Mouse (Mus musculus) left cerebral cortex, postnatal 36 days (tissue): Measurements from ENCODE around the gene 9830107B12Rik. TPM values are rescaled to one million over a fixed set of nuclear protein-coding genes. Genes with fewer than 3 reads are reported as not detected.

Experiments used
- DNase-seq, 2 experiments: peaks; one replicate each; pipeline ENCODE4 v3.0.0; 2021 to 2022; ENCODE audit warnings: low spot score in 2 of 2, mixed read lengths in 1 of 2
- intact Hi-C: fragments of 180-260 bp; cut with DNase I; formaldehyde crosslinking; loops from one replicate; pipeline ENCODE4 v1.15.1; 2025
- total RNA-seq, 2 experiments: library from RNA; stranded (reverse); gene quantifications; 2 replicates each; pipeline ENCODE4 v1.2.3; 2021

Gene 9830107B12Rik
- total RNA-seq, 2 experiments from 2014 or later: not detected

GRCm38 (mm10) chr17:48096321-48096720, 49.7 kb downstream of the 9830107B12Rik start:
- intact Hi-C loops: loop anchor here (5.0 kb wide), 1 partner anchor 174 kb away; the partner anchor contains the start of gene Foxp4
- DNase-seq: no peak

GRCm38 (mm10) chr17:48095718-48096121, 50.3 kb downstream of the 9830107B12Rik start:
- no peak for DNase-seq
- intact Hi-C loops: loop anchor here (5.0 kb wide), 1 partner anchor 173 kb away; the partner anchor contains the start of gene Foxp4

- no peak for DNase-seq
- intact Hi-C loops: loop anchor here (5.0 kb wide), 1 partner anchor 173 kb away; the partner anchor contains the start of gene Foxp4
These were observed 51.0 kb downstream of the 9830107B12Rik start for GRCm38 (mm10) chr17:48094820-48095680.

- no peak for DNase-seq
- intact Hi-C loops: no loop called here
These were observed 52.7 kb downstream of the 9830107B12Rik start for GRCm38 (mm10) chr17:48093286-48093817.

- intact Hi-C loops: no loop called here
- no peak for DNase-seq
These were observed 55.8 kb downstream of the 9830107B12Rik start for GRCm38 (mm10) chr17:48090305-48090704.

GRCm38 (mm10) chr17:48089446-48089845, 56.6 kb downstream of the 9830107B12Rik start:
- DNase-seq: no peak
- intact Hi-C loops: no loop called here

GRCm38 (mm10) chr17:48089019-48089418, 57.0 kb downstream of the 9830107B12Rik start, which contains the start of gene 1700067P10Rik:
Gene 1700067P10Rik (plus strand): TSS chr17:48089319.
- intact Hi-C loops: no loop called here
- DNase-seq: no peak

GRCm38 (mm10) chr17:48080626-48081025, 65.4 kb downstream of the 9830107B12Rik start:
- intact Hi-C loops: no loop called here
- no peak for DNase-seq

Other genes with a start within 250 kb of the 9830107B12Rik start
- gene Foxp4, start 221.6 kb downstream of the 9830107B12Rik start, total RNA-seq: 10 to 100 TPM; 44.1 to 55.9 TPM
- not detected for gene 1700122O11Rik, start 108.0 kb downstream of the 9830107B12Rik start, total RNA-seq
- gene 1700067P10Rik, start 56.9 kb downstream of the 9830107B12Rik start, total RNA-seq: not detected
- not detected for gene A530064D06Rik, start 21.0 kb upstream of the 9830107B12Rik start, total RNA-seq
- not detected for gene Trem1, start 86.5 kb upstream of the 9830107B12Rik start, total RNA-seq
- under 1 TPM; 0.41 to 0.44 TPM for gene Trem3, start 101.5 kb upstream of the 9830107B12Rik start, total RNA-seq
- not detected for gene Treml4, start 118.0 kb upstream of the 9830107B12Rik start, total RNA-seq
- under 1 TPM; 0.54 to 0.64 TPM for gene Treml2, start 153.2 kb upstream of the 9830107B12Rik start, total RNA-seq
- under 1 TPM in 1 of 2 experiments, not detected in 1; 0.07 TPM for gene B430306N03Rik, start 169.9 kb upstream of the 9830107B12Rik start, total RNA-seq
- gene Trem2, start 200.1 kb upstream of the 9830107B12Rik start, total RNA-seq: 10 to 100 TPM in 1 of 2 experiments, 1 to 10 TPM in 1; 7.8 to 13.0 TPM
- under 1 TPM; 0.54 to 0.82 TPM for gene Treml1, start 213.6 kb upstream of the 9830107B12Rik start, total RNA-seq